Mouse (Mus musculus): ENCODE measurements around the gene Pttg1.

DNA sequence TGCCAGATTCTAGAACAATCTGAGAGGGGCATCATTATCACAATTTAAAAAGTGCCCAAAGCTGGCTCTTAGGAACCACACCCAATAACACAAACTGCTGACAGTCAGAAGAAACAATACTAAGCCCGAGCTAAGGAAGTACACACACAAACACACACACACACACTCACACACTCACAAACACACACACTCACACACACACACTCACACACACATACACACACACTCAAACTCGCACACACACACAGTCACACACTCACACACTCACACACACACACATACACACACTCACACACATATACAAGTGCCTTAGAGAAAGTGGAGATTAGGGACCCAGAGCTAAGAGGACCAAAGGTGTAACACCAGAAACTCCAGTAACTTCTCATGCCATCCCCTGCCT, 42.5 kb downstream of the Pttg1 start:
- TF ChIP-seq GATA1 (IDR thresholded peaks at IDR 0.05; ENCODE audit: low read length) (no peak), TAL1 (IDR thresholded peaks at IDR 0.05; ENCODE audit: low read length) (no peak)

Data from erythroblast, embryonic 14.5 days (primary cell).